Mouse (Mus musculus) cerebellum, adult 11-12 months (tissue): Measurements from ENCODE around the gene Cipc.
A peak's percentile ranks its signal among the peaks of the same experiment; 100 is the strongest.

Experiments used
- DNase-seq: peaks from one replicate; pipeline ENCODE4 v3.0.0; 2022

Cipc gene

DNA sequence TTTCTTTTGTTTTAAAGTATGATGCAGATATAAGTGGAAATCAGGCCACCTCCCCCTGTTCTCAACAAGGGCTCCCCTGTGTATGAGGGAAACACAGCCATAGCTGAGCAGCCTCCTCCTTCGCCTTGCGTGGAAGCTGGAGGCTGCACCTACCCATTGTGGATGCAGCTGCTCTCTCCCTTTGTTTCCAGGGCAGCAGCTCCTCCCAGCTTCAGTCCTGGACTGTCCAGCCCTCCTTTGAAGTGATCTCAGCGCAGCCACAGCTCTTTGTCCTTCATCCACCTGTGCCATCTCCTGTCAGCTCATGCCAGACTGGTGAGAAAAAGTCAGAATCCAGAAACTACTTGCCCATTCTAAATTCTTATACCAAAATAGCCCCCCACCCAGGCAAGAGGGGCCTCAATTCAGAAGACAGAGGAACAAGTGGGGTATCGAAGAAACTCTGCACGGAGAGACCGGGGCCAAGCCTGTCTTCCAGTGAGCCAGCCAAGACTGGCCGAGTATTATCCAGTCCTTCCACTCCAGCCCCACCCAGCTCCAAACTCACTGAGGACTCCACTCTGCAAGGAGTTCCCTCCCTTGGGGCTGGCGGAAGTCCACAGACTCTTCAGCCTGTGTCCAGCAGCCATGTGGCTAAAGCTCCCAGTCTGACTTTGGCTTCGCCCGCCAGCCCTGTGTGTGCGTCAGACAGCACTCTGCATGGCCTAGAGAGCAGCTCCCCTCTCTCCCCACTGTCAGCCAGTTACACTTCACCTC lies 14.9 kb downstream of the Cipc start:
- peak; percentile 73 for DNase-seq

- peak; percentile 92 for DNase-seq
These were observed 17.6 kb downstream of the Cipc start for GRCm38 (mm10) chr12:86964278-86965057.

DNA sequence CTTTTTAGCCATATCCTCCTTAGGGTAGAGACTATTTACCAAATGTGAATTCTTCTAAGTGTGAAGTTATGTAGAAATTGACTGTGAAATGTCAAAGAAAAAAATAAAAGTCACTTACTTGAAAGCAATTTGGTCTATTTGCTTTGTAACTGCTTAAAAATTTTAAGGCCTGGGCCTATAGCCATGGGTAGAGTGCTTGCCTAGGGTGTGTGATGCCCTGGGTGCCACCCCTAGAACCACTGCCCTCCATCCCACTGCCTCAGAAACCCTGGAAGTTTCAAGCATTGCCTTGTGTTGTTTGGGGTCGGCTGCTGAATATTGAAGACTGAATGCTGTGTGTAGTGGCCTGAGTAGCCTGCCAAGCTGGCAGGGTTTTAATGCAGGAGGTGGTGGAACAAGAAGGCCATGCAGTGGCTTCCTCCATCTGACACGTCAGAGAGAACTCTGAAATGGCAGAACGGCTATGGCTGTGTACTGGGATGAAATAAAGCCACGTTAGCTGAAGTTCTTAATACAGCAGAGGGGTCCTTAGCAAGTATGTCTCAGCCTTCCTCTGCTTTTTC lies 18.5 kb downstream of the Cipc start:
- DNase-seq = peak; percentile 50

- peak; percentile 47 for DNase-seq
These were observed 21.8 kb downstream of the Cipc start for GRCm38 (mm10) chr12:86968468-86969219.

DNA sequence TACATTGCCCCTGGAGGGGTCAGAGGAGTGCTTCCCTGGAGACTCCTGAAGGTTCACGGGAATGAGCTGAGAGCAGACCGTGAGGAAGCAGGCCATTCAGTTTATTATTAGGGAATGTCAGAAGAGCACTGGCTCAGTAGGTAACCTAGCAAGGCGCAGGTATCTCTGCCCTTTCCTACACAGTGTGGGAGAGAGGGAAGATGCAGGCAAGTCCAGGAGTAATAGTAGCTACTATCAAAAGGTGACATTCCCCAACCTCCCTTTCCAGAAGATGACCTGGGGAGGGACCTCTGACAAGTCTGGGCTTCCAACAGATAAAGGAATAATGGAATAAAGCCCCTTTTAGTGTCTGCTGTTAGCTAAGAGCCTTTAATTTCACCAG lies 22.4 kb downstream of the Cipc start:
- no peak for DNase-seq

GRCm38 (mm10) chr12:86971089-86971488 lies 24.2 kb downstream of the Cipc start:
- no peak for DNase-seq

- peak; percentile 98 for DNase-seq
These were observed 26.4 kb downstream of the Cipc start for GRCm38 (mm10) chr12:86973216-86973615.

DNA sequence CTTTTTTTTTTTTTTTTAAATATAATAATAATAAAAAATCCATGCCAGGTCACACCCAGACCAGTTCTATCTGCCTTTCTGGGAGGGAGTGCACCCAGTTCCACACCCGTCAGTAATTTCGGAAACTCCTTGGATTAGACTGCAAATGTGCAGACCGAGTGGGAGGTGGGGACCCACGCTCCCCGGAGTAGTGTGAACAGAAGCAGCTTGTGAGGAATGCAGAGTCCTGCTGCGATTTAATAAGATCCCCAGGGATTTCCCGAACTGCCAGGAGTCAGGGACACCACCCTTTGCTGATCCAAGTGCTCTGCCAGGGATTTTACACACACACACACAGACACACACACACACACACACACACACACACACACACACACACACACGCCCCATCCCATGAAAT lies 26.9 kb downstream of the Cipc start:
- peak; percentile 71 for DNase-seq

GRCm38 (mm10) chr12:86974387-86975288 lies 27.8 kb downstream of the Cipc start:
- peak; percentile 89 for DNase-seq

- peak; percentile 58 for DNase-seq
These were observed 28.9 kb downstream of the Cipc start for GRCm38 (mm10) chr12:86975761-86976160.

DNA sequence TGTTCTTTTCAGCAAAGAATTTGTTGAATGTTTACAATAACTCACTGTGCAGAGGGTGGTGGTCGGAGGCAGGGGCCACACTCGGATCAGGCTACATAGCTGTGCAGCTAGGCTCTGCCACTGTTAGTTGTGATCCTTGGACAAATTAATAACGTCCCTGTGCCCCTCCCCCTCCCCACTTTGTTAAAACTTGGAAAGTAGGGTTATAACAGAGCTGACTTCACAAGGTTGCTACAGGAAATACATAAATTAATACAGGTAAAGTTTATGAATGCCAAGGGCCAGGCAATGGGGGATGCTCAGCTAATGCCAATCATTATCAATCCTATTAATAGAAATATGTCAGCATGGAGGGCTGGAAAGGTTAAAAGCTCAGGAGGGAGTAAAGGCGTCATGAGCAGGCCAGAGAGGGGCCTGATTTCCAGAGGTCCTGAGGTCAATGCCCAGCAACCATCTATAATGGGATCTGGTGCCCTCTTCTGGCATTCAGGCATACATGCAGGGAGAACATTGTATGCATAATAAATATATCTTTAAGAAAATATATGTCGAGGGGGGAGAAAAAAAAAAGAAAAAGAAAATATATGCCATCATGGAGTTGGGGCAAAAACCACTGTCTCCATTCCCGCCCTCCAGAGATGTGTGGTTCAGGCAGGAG lies 29.8 kb downstream of the Cipc start:
- no peak for DNase-seq

- DNase-seq = peak; percentile 64
These were observed 31.0 kb downstream of the Cipc start for GRCm38 (mm10) chr12:86977833-86978232.

DNA sequence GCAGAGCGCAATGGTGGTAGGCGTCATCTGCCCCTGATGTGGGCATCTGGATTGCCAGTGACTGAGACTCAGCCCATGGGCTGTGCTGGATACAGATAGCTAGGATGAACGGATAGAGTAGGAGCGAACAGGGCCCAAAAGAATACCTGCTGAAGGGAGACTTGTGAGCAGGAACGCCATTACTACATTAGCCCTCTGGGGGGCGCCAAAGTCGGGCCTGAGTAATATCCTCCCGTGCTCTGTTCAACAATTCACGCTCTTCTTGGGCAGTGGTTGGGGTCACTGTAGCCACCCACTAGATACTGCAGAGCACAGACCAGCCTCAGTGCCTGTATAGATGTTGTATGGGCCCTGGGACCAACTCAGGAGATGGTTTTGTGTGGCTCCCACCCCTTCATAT lies 34.3 kb downstream of the Cipc start:
- DNase-seq = peak; percentile 57

DNA sequence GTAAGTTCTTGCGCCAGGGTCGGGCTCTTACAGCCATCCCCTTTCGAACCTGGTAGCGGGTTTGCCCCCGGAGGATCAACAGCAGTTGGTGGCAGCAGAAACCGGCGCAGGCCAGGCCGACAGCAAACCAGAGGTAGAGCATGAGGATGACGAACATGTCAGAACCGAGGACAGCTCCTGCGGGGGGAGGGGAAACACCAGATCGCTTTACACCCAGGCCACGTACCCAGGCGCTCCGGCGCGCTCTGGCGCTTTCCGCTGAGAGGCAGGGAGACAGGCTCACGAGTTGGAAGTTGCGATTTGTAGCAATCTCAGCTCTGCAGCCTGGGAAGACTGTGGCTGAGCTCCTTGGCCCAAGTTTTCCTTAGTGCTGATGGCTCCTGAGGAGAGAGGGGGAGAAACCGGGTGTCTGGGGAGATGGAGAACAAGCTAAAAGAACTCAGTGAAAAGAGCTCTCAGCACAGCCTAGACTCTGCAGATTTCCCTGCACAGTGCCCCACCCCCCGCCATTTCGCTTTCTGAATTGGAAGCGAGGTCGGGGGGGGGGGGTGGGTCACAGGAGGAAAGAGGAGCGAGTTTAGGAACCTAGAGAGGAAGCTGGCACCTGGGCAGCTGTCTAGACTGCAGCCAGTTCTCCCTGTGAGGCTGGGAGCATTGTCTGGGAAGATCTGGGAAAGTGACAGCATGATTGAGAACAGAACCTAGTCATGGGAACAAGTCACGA lies 36.8 kb downstream of the Cipc start:
- DNase-seq = no peak

GRCm38 (mm10) chr12:86984194-86984555 lies 37.3 kb downstream of the Cipc start:
- DNase-seq = no peak

DNA sequence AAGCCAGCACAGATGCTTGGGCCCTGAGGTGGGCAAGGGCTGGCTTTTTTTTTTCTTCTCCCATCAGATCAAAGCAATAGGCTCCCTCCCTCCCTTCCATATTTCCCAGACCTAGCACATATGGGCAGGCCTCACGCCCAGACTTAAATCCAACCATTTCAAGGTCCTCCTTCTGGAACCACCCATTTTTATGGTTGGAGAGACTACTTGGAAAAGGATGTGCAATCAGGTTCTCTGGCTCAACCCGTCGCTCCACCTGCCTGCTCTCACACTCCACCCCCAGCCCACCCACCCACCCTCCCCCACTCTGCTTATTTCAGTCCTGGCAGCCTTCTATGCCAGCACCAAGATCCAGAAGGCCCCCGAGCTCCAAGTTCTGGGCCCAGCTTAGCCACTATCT lies 39.7 kb downstream of the Cipc start:
- no peak for DNase-seq

DNA sequence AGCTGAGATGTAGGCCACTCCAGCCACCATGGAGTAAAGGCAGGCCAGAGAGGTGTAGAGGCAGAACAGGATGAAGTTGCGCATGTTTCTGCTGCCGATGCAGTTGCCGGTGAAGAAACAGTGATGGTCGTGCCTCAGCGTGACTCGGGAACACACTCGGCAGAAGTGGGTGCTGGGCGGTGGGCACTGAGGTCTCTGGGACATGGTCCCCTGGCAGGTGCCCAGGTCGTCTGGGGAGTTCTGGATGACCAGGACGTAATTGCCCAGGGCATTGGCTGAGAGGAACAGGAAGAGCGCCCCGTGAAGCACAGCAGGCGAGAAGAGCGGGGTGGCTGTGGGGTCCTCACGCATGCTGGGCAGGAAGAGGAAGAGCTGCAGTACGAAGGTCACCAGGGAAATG lies 41.4 kb downstream of the Cipc start:
- DNase-seq = no peak

DNA sequence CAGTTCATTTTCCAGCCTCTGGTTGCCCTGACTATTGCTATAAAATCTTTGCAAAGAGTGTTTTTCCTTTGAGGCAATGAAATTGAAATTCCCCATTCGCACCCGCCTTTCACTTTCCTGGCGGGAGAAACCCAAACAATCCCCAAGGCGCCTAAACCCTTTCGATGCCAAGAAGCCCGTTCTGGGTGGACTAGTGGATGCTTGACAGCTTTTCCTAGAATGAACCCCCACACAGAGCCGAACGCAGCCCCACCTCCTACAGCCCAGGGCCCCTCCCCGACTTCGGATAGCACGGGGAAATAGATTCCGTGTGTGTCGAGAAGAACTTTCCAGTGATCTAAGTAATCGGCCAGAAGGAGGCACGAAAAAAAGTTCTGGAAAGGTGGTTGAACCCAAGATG lies 42.5 kb downstream of the Cipc start:
- no peak for DNase-seq

DNA sequence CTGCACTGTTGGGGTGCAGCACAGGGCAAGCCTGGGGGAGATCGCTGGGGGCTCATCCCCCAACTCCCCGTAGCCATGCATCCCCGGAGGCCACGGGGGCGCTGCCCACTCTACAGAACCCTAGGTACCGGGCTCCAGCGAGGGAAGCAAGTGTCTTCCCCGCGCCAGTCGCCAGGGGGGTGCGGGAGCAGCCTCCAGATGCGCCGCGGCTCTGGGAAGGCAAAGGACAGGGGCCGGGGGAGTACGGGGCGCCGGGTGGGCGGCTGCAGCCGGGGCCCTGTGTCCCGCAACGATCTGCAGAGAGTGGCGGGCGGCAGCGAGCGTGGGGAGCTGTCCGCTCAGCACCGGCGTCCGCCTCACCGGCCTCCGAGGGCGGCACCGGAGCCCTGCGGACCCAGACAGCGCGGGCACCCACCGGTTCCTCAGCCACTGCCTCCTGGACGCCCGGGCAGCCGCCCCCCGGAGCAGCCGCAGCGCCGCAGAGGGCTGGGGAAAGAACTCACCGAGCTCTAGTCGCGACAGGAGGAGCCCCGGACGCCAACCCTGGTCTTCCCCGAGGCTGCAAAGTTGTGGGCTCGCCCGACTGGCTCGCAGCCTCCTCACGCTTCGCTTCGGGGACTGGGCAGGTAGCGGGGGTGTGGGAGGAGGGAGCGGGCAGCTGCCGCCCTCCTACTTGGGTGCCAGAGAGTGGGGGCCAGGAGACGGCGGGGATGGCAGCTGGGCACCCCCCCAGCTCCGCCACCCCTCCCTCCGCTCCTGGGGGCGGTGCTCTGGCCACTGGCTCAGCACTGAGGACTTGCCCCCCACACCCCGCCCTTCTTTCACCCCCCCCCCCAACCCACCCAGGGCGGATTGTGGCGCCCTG lies 43.3 kb downstream of the Cipc start, which contains the start of gene Zdhhc22:
Gene Zdhhc22, minus strand, starts transcription at position 541 of the 865 bp plus-strand sequence.
- peak; percentile 53 for DNase-seq

- DNase-seq = no peak
These were observed 43.9 kb downstream of the Cipc start for GRCm38 (mm10) chr12:86990755-86991110.
